In the genomic region with DNA sequence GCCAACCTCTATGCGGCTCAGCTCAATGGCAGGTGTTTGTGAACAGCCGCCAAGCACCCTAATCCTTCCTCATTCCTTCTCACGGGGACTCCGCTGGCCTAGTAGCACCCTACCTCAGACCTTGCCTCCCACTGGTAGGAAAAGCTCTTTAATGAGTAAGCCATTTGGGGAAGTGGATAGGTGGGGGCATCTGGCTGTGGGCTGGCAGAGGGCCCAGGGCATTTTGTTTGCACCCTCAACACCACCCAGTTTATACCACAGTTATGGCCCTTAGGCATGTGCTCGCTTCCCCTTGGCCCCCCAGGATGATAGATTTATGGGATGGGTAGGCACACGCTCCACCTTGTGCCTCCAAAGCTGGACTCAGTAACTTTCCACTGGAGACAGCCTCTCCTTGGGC, we compare ENCODE assay signal across 11 mouse cellular contexts. TPM values are rescaled to one million over a fixed set of nuclear protein-coding genes. Genes with fewer than 3 reads are reported as not detected.
DNase-seq lines count a peak whose midpoint lies in the region; ATAC-seq and TF ChIP-seq lines count a peak whose summit lies in the region.
"Had no signal": no experiment of that assay in that cellular context is flagged by ENCODE, and none has a peak within 500 bp of the region (broad histone marks: within the 10 kb centered on the region; RNA-seq: fewer than 3 reads in every experiment).

No protein-coding gene starts in this region.

- no peak for ATAC-seq in kidney, embryonic 14.5 days (ENCODE audit: low FRiP score, low TSS enrichment)
- ATAC-seq in kidney, postnatal 0 days (replicated peaks; ENCODE audit: low FRiP score, low read depth), result peak; percentile 76
- no peak for ATAC-seq in hindbrain, embryonic 16.5 days

- 0 out of 2 replicates have a peak, but pooled peaks have one; percentile 23 for TF ChIP-seq POLR2A in small intestine, adult 2 months (IDR thresholded peaks at IDR 0.05; ENCODE audit: low read depth, low read length)

- no peaks in the 10 kb centered on the region for H3K36me3 ChIP-seq in kidney, embryonic 14.5 days (ENCODE audit: control insufficient read depth, insufficient read depth, low read length)
- H3K36me3 ChIP-seq in kidney, postnatal 0 days (ENCODE audit: insufficient read depth, low read length), result no peaks in the 10 kb centered on the region
- no peaks in the 10 kb centered on the region; the same call in 1 of the 2 replicates for H3K36me3 ChIP-seq in small intestine, adult 2 months (ENCODE audit: control insufficient read depth, insufficient read depth, low read length)
- no peaks in the 10 kb centered on the region for H3K36me3 ChIP-seq in hindbrain, embryonic 16.5 days (ENCODE audit: control insufficient read depth, insufficient read depth, low read length)
- H3K36me3 ChIP-seq: hindbrain, embryonic 10.5 days; neural tube, embryonic 13.5 days had no signal

- no peak overlapping the region for H3K9ac ChIP-seq in kidney, embryonic 14.5 days (ENCODE audit: low read depth, low read length)
- no peak overlapping the region for H3K9ac ChIP-seq in kidney, postnatal 0 days (ENCODE audit: low read depth, low read length)
- no peak overlapping the region for H3K9ac ChIP-seq in hindbrain, embryonic 16.5 days (ENCODE audit: low read depth, low read length)
- H3K9ac ChIP-seq: neural tube, embryonic 13.5 days had no signal

- peak; percentile 98 for DNase-seq in kidney, adult 11 months
- peak; percentile 60 for DNase-seq in adrenal gland, postnatal 25 days
- DNase-seq in kidney, postnatal 0 days (ENCODE audit: low spot score), result peak; percentile 57
- no peak for DNase-seq in spleen, adult 12 weeks (ENCODE audit: low spot score)
- no peak for DNase-seq in heart, postnatal 10 days
- DNase-seq: cerebellum, adult 18-20 months had no signal

- no peaks in the 10 kb centered on the region for H3K9me3 ChIP-seq in kidney, embryonic 14.5 days (ENCODE audit: control insufficient read depth, low read length)
- H3K9me3 ChIP-seq in kidney, postnatal 0 days (replicated peaks; ENCODE audit: low read length), result no peaks in the 10 kb centered on the region
- no peaks in the 10 kb centered on the region for H3K9me3 ChIP-seq in hindbrain, embryonic 16.5 days (ENCODE audit: control insufficient read depth, low read length)
- H3K9me3 ChIP-seq: hindbrain, embryonic 10.5 days; neural tube, embryonic 13.5 days had no signal

- no peak overlapping the region for H3K27ac ChIP-seq in kidney, embryonic 14.5 days (ENCODE audit: low read depth, low read length)
- peak overlapping the region; percentile 84 for H3K27ac ChIP-seq in kidney, postnatal 0 days
- H3K27ac ChIP-seq in small intestine, adult 2 months (ENCODE audit: insufficient read depth, low read depth, low read length), result peak overlapping the region; percentile 57
- H3K27ac ChIP-seq in hindbrain, embryonic 16.5 days (ENCODE audit: low read depth, low read length), result no peak overlapping the region
- H3K27ac ChIP-seq: hindbrain, embryonic 10.5 days; neural tube, embryonic 13.5 days had no signal

- no peak overlapping the region for H3K4me2 ChIP-seq in kidney, embryonic 14.5 days (replicated peaks; ENCODE audit: low read depth, low read length)
- no peak overlapping the region for H3K4me2 ChIP-seq in kidney, postnatal 0 days (ENCODE audit: low read length)
- H3K4me2 ChIP-seq in hindbrain, embryonic 16.5 days (ENCODE audit: low read length), result no peak overlapping the region
- H3K4me2 ChIP-seq: neural tube, embryonic 13.5 days had no signal

- no peak overlapping the region for H3K4me3 ChIP-seq in kidney, embryonic 14.5 days (ENCODE audit: low read length)
- no peak overlapping the region for H3K4me3 ChIP-seq in kidney, postnatal 0 days (replicated peaks; ENCODE audit: low read depth, low read length)
- no peak overlapping the region for H3K4me3 ChIP-seq in small intestine, adult 2 months (ENCODE audit: low read depth, low read length)
- H3K4me3 ChIP-seq in hindbrain, embryonic 16.5 days (ENCODE audit: low read length), result no peak overlapping the region
- H3K4me3 ChIP-seq: hindbrain, embryonic 10.5 days; neural tube, embryonic 13.5 days had no signal

- peaks cover 19% of the 10 kb centered on the region for H3K4me1 ChIP-seq in kidney, embryonic 14.5 days (ENCODE audit: control insufficient read depth, insufficient read depth, low read length)
- peaks cover 45% of the 10 kb centered on the region for H3K4me1 ChIP-seq in kidney, postnatal 0 days (replicated peaks; ENCODE audit: insufficient read depth, low read length)
- peaks cover 71% of the 10 kb centered on the region for H3K4me1 ChIP-seq in small intestine, adult 2 months (ENCODE audit: control insufficient read depth, insufficient read depth, insufficient read length, low read length)
- H3K4me1 ChIP-seq in hindbrain, embryonic 16.5 days (ENCODE audit: control insufficient read depth, insufficient read depth, low read depth, low read length), result peaks cover 17% of the 10 kb centered on the region

- TF ChIP-seq CTCF in kidney, postnatal 0 days (IDR thresholded peaks at IDR 0.05; ENCODE audit: low read depth), result no peak
- no peak for TF ChIP-seq CTCF in small intestine, adult 2 months (IDR thresholded peaks at IDR 0.05; ENCODE audit: extremely low read depth, insufficient read length, insufficient replicate concordance, low read depth, low read length)

- intact Hi-C loops in heart, postnatal 10 days (cut with DNase I), result no loop called here

- no peaks in the 10 kb centered on the region for H3K27me3 ChIP-seq in kidney, embryonic 14.5 days (ENCODE audit: control insufficient read depth, insufficient read depth, low read length)
- no peaks in the 10 kb centered on the region for H3K27me3 ChIP-seq in kidney, postnatal 0 days (ENCODE audit: insufficient read depth, low read length)
- no peaks in the 10 kb centered on the region for H3K27me3 ChIP-seq in small intestine, adult 2 months (ENCODE audit: control insufficient read depth, insufficient read depth, low read length)
- H3K27me3 ChIP-seq in hindbrain, embryonic 16.5 days (replicated peaks; ENCODE audit: control insufficient read depth, insufficient read depth, low read length), result no peaks in the 10 kb centered on the region

- 60% methylated on average over 6 of the region's 6 CpGs for WGBS in kidney, embryonic 14.5 days
- WGBS in kidney, postnatal 0 days, result 45% methylated on average over 6 of the region's 6 CpGs
- WGBS in small intestine, adult 2 months, result 26% methylated on average over 6 of the region's 6 CpGs
- 87% methylated on average over 6 of the region's 6 CpGs for WGBS in hindbrain, embryonic 16.5 days

RNA-seq across cellular contexts. Expression of gene Neurl1b, which starts 7.8 kb away (rescaled TPM):
- polyA plus RNA-seq in kidney, embryonic 14.5 days (2014; fragmentation: Nextera tagmentation; extraction: Ambion mirVana), result 1.6 and 2.9 TPM in 2 replicates
- 49.1 and 57.1 TPM in 2 replicates for total RNA-seq in adrenal gland, postnatal 25 days (2021)
- 1.6 and 2.1 TPM in 2 replicates for polyA plus RNA-seq in kidney, postnatal 0 days (2015; fragmentation: Nextera tagmentation; extraction: Ambion mirVana)
- polyA plus RNA-seq in small intestine, adult 2 months (2012; rRNA removed), result 39.3 and 79.7 TPM in 2 replicates
- polyA plus RNA-seq in hindbrain, embryonic 16.5 days (2015; fragmentation: Nextera tagmentation; extraction: Ambion mirVana), result 1.9 and 2.2 TPM in 2 replicates
- 10 to 100 TPM; 23.8 to 24.3 TPM for total RNA-seq in heart, postnatal 10 days (2021)

Comparison
In these comparisons a context has a peak if more than half of its experiments do, and no peak if none do; other contexts are left out.
1. H3K27ac ChIP-seq: peak in kidney, postnatal 0 days (single experiment) and small intestine, adult 2 months (single experiment); none in kidney, embryonic 14.5 days (single experiment) and hindbrain, embryonic 16.5 days (single experiment).
2. DNase-seq: peak in kidney, adult 11 months (single experiment), adrenal gland, postnatal 25 days (single experiment) and kidney, postnatal 0 days (single experiment); none in spleen, adult 12 weeks (single experiment) and heart, postnatal 10 days (0 of 2).
3. RNA of gene Neurl1b, which starts 7.8 kb away (polyA plus RNA-seq): 39.3 to 79.7 TPM in small intestine, adult 2 months; 1.9 to 2.2 TPM in hindbrain, embryonic 16.5 days, 1.6 to 2.1 TPM in kidney, postnatal 0 days and 1.6 to 2.9 TPM in kidney, embryonic 14.5 days; every median in the first group is over 10 times any median in the second.